Mouse (Mus musculus) ES-Bruce4 (cell line): ENCODE measurements at regions not wholly inside any gene's neighbourhood (a gene's known extent, or its start where the extent isn't known, plus 50 kb on each side); places are given as distances from the start of the nearest gene placed in this dataset.
"Not testable (repeated sequence)": the region's sequence is repeated elsewhere in the genome, so short reads cannot be mapped to it uniquely, and the experiment has no call there.

ENCODE experiments used
- H3K27ac ChIP-seq: 2 replicates; pipeline ENCODE4 v1.5.1; 2012; ENCODE audit warnings: low read length, inconsistent platforms; ENCODE audit not compliant: insufficient read depth
- H3K27me3 ChIP-seq: 2 replicates; pipeline ENCODE4 v1.6.1; 2012; ENCODE audit warnings: mild to moderate bottlenecking, low read length, inconsistent platforms; ENCODE audit not compliant: control insufficient read depth, poor library complexity, insufficient read depth, severe bottlenecking
- H3K36me3 ChIP-seq: 2 replicates; pipeline ENCODE4 v1.6.1; 2012; ENCODE audit warnings: inconsistent platforms, mild to moderate bottlenecking, low read length, moderate library complexity; ENCODE audit not compliant: control insufficient read depth, poor library complexity, insufficient read depth, severe bottlenecking
- H3K4me1 ChIP-seq: one replicate; pipeline ENCODE4 v1.8.1; 2011; ENCODE audit warnings: low read length; ENCODE audit not compliant: control insufficient read depth, insufficient read depth
- H3K4me3 ChIP-seq: 2 replicates; pipeline ENCODE4 v1.5.1; 2011; ENCODE audit warnings: low read depth, mild to moderate bottlenecking, low read length
- H3K9ac ChIP-seq: 2 replicates; pipeline ENCODE4 v1.6.1; 2012; ENCODE audit warnings: low read depth, mild to moderate bottlenecking, inconsistent platforms; ENCODE audit not compliant: poor library complexity, severe bottlenecking
- H3K9me3 ChIP-seq: replicated peaks from 2 replicates; pipeline ENCODE4 v1.6.1; 2012; ENCODE audit warnings: mild to moderate bottlenecking, low read length, inconsistent platforms; ENCODE audit not compliant: control insufficient read depth, poor library complexity, insufficient read depth, severe bottlenecking
- CTCF ChIP-seq: IDR thresholded peaks from one replicate; pipeline ENCODE4 v1.8.1; 2011; ENCODE audit warnings: low read depth, low read length
- EP300 ChIP-seq: IDR thresholded peaks from 2 replicates; pipeline ENCODE4 v1.6.1; 2011; ENCODE audit warnings: low read depth, low read length; ENCODE audit not compliant: insufficient read depth
- POLR2A ChIP-seq: IDR thresholded peaks from one replicate; pipeline ENCODE4 v1.8.1; 2011; ENCODE audit warnings: low read length; ENCODE audit not compliant: insufficient read depth

DNA sequence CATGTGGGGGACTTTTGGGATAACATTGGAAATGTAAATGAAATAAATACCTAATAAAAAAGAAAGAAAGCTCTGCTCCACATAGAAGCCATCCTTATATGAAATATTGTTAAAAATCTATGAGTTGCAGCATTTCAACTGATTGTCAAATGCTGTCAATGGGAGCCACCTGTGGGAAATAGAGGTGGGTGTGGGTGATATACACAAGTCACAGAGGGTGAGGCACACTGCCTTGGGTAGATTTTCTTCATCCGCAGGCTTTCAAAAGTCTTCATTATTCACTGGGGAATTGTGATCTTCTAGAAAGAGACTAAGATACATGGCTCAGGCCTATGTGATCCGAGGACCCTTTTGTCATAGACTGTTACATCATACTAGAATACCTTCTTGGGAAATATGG lies 286.6 kb upstream of the Kcnh8 start:
- no peak overlapping the region for H3K4me3 ChIP-seq

DNA sequence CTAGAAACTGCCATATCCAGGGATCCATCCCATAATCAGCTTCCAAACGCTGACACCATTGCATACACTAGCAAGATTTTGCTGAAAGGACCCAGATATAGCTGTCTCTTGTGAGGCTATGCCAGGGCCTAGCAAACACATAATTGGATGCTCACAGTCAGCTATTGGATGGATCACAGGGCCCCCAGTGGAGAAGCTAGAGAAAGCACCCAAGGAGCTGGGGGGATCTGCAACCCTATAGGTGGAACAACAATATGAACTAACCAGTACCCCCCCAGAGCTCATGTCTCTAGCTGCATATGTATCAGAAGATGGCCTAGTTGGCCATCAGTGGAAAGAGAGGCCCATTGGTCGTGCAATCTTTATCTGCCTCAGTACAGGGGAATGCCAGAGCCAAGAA lies 287.1 kb upstream of the Kcnh8 start:
- not testable (repeated sequence) for H3K27me3 ChIP-seq, H3K4me1 ChIP-seq, H3K27ac ChIP-seq, H3K9ac ChIP-seq, H3K4me3 ChIP-seq, H3K9me3 ChIP-seq, H3K36me3 ChIP-seq

More for the DNA sequence above, 286.6 kb upstream of the Kcnh8 start:
- H3K9me3 ChIP-seq: no peaks in the 10 kb centered on the region
- no peaks in the 10 kb centered on the region for H3K27me3 ChIP-seq
- no peak overlapping the region for H3K27ac ChIP-seq
- no peaks in the 10 kb centered on the region for H3K4me1 ChIP-seq
- H3K36me3 ChIP-seq: no peaks in the 10 kb centered on the region
- no peak overlapping the region for H3K9ac ChIP-seq
- TF ChIP-seq POLR2A: no peak
- no peak for TF ChIP-seq CTCF
- no peak for TF ChIP-seq EP300

DNA sequence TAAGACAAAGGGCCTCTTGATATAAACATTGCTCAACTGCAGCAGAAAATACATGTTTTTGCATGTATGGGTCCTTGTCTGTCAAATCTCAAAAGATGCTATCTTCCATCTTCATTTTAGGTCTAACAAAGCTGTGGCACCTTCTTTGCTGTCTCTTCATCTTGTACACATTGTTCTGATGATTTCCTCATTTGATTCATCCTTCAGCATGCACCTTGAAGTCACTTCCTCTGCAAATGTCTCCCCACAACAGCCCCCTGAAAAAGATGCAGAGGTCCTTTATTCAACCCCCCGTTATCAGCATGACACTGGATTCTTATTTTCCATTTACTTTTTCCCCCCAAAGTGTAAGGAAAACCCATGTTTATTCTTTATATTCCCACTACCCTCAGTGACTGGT lies 290.5 kb upstream of the Kcnh8 start:
- TF ChIP-seq POLR2A: no peak
- TF ChIP-seq CTCF: no peak
- no peak for TF ChIP-seq EP300
- no peak overlapping the region for H3K4me3 ChIP-seq
- H3K9ac ChIP-seq: no peak overlapping the region

DNA sequence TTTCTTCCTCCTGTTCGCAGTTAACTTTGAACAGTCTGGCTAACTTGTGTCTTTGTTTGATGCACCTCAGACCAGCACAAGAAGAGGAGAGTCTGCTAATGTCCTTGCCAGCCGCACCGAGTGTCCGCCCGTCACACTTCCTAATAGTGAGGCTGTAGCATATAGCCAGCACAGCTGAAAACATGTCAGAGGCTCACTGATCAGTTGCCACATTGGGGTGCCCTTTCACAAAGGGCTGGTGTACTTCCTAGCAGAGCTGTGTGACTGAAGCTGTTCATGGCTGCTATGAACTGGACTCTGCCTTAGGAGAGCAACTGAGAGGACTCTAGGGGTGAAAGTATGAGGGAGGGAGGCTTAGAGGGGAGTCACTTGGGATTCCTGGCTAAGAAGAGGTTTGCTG lies 293.7 kb upstream of the Kcnh8 start:
- H3K9me3 ChIP-seq: no peaks in the 10 kb centered on the region
- no peaks in the 10 kb centered on the region for H3K36me3 ChIP-seq
- no peak overlapping the region for H3K9ac ChIP-seq
- H3K4me1 ChIP-seq: no peaks in the 10 kb centered on the region
- H3K27ac ChIP-seq: no peak overlapping the region
- no peak for TF ChIP-seq CTCF
- no peak for TF ChIP-seq POLR2A
- no peak for TF ChIP-seq EP300
- no peak overlapping the region for H3K4me3 ChIP-seq
- H3K27me3 ChIP-seq: no peaks in the 10 kb centered on the region

More for the DNA sequence above, 290.5 kb upstream of the Kcnh8 start:
- Histone ChIP-seq H3K4me1 (no peaks in the 10 kb centered on the region), H3K36me3 (no peaks in the 10 kb centered on the region), H3K27ac (no peak overlapping the region), H3K9me3 (no peaks in the 10 kb centered on the region), H3K27me3 (no peaks in the 10 kb centered on the region)

DNA sequence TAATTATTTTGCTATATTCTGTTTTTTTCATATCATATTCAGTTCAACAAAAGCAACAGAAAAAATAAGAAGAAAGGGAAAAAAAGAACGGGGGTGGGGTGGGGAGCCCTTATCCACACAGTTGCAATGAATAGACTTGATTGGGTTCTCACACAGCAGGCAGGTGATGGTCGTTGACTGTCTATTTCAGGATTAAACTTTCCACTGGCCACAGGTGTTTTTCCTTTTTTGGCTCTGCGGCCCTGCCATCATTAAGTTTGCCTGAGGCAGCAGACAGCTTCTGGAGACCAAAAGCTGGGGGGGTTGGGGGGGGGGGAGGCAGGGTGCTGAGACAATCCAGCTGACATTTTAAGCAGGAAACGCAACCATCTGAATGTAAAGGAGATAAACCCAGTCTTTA lies 298.4 kb upstream of the Kcnh8 start:
- TF ChIP-seq CTCF (no peak), EP300 (no peak), POLR2A (no peak)
- no peaks in the 10 kb centered on the region for H3K4me1 ChIP-seq
- H3K4me3 ChIP-seq: no peak overlapping the region
- no peaks in the 10 kb centered on the region for H3K36me3 ChIP-seq
- no peak overlapping the region for H3K9ac ChIP-seq
- H3K9me3 ChIP-seq: no peaks in the 10 kb centered on the region
- no peak overlapping the region for H3K27ac ChIP-seq
- H3K27me3 ChIP-seq: no peaks in the 10 kb centered on the region

DNA sequence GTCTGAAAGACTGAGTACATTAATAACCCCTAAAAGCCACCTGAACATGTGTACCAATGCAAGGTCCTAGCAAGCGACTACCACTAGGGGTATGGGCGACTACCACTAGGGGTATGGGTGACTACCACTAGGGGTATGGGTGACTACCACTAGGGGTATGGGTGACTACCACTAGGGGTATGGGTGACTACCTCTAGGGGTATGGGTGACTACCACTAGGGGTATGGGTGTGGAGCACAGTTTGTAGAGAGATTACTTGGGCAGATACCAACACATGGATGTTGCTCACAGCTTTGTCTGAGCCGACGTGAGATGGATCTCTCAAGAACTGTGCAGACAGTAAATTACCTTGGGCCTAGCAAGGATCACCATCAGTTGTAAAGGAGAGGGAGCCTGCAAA lies 299.2 kb upstream of the Kcnh8 start:
- TF ChIP-seq POLR2A: no peak
- TF ChIP-seq CTCF: no peak
- no peak for TF ChIP-seq EP300
- Histone ChIP-seq H3K27ac (no peak overlapping the region), H3K36me3 (no peaks in the 10 kb centered on the region)

DNA sequence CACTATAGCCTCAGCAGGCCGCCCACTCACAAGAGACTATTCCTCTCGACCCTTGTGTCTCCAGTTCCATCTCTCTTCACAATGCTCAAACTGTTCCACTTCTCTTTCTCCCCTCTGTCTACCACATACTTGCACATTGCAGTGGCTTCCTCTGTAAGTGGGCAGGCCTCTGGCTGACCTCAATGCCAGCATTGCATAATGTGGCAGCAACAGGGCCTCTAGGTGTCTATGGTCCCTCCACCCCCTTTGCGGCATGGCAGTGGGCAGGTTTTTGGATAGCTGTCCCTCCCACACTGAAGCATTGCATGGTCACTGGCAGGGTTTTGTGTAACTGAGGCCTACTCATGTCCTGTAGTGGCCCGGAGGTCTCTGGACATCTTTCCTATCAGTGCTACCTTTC lies 302.7 kb upstream of the Kcnh8 start:
- no peaks in the 10 kb centered on the region for H3K9me3 ChIP-seq
- H3K9ac ChIP-seq: no peak overlapping the region
- H3K36me3 ChIP-seq: no peaks in the 10 kb centered on the region
- H3K27me3 ChIP-seq: no peaks in the 10 kb centered on the region
- no peaks in the 10 kb centered on the region for H3K4me1 ChIP-seq
- H3K4me3 ChIP-seq: no peak overlapping the region
- H3K27ac ChIP-seq: no peak overlapping the region
- TF ChIP-seq EP300 (no peak), POLR2A (no peak), CTCF (no peak)

More for the DNA sequence above, 299.2 kb upstream of the Kcnh8 start:
- Histone ChIP-seq H3K4me3 (no peak overlapping the region), H3K9me3 (no peaks in the 10 kb centered on the region), H3K4me1 (no peaks in the 10 kb centered on the region), H3K9ac (no peak overlapping the region), H3K27me3 (no peaks in the 10 kb centered on the region)
